Mouse (Mus musculus): ENCODE results near the gene Nkd2.

The Nkd2 gene

DNA sequence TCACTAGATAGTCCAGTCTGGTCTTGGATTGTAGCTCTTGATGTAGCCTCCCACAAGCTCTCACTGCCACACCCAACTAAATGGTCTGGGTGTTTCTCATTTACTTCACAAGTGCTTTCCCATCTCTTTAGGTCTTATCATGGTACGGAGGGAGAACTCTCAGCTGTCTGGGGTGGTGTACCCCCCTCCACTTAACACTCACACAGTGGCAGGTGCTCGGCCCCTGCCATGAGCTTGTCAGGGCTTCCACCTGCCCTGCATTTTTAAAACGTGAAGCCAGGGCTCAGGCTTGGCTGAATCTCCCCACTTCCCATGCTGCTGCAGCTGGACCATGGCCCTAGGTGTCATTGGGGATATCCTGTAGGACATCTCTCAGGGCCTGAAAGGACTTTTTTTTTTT, 28.5 kb downstream of the Nkd2 start:
- no peak for DNase-seq (ENCODE audit: low spot score in 2 of 2)

DNA sequence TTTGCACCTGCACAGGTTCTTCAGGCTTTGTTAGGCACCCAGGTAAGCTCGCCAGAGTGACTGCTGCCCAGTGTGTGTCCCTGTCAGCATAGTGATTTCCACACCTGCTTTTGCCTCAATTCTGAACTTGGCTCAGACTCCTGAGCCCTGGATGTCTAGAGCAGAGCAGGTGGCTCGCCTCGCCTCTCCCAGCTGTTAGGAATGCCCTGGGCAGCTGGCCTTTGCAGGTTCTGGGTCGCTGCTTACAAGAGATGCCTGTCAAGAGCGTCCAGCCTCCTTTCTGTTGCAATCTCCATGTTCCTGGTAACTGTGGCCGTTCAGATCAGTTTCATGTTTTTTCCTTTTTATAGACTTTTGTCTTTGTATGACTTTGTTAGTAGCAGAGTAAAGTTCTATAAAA, 31.1 kb downstream of the Nkd2 start:
- DNase-seq (ENCODE audit: low spot score in 2 of 2) = no peak

DNA sequence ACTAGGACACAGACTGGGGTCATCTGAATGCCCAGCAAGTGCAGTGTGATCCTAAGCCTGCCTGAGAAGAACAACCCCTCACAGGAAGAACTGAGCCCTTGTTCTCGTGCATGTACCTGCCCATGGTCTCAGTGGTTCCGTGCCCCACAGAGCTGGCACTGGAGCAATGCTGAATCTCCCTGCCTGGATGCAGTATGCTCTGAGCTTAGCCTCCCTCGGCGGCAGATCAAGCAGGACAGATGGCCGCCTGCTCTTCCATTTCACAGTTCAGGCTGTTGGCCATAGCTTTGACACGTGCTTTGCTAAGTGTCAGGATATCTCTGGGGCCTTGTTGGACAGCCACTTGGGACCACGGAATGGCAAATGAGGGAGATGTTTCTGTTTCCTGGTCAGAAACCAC, 33.2 kb downstream of the Nkd2 start:
- no peak for DNase-seq (ENCODE audit: low spot score in 2 of 2)

DNA sequence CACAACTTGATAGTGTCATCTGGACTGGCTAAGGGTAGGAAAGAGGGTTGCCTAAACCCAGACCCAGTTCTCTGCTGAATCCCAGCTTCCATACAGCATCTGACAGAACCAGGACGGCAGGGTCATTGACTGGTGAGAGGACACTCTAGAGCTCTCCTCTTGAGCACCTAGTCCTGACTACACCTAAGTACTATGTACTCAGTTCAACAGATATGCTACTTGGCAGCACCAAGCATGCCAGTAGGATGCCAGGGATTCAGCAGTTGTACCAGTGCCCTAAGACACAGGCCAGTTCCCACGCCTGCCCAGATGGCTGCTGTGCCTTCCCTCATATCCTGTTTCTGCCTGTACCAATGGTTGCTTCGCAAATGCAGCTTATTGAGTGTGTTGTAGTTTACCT, 34.5 kb downstream of the Nkd2 start:
- DNase-seq (ENCODE audit: low spot score in 2 of 2) = no peak

DNA sequence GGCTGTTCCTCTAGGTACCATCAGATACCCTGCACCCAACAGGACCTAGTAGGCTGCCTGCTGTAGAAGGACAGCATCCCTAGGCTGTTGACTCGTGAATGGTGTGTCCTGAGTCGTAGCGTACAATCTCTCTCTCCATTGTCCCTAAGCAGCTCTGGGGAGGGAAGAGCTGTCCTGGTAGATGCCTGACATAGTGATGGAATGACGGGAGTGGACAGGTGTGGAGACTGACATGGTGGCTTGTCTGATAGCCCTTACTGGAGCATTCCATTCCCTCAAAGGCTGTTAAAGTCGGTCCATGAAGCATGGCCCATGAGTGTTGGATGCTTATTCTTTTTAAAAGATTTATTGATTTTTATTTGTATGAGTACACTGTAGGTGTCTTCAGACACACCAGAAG, 42.5 kb downstream of the Nkd2 start:
- no peak for DNase-seq (ENCODE audit: low spot score in 2 of 2)

DNA sequence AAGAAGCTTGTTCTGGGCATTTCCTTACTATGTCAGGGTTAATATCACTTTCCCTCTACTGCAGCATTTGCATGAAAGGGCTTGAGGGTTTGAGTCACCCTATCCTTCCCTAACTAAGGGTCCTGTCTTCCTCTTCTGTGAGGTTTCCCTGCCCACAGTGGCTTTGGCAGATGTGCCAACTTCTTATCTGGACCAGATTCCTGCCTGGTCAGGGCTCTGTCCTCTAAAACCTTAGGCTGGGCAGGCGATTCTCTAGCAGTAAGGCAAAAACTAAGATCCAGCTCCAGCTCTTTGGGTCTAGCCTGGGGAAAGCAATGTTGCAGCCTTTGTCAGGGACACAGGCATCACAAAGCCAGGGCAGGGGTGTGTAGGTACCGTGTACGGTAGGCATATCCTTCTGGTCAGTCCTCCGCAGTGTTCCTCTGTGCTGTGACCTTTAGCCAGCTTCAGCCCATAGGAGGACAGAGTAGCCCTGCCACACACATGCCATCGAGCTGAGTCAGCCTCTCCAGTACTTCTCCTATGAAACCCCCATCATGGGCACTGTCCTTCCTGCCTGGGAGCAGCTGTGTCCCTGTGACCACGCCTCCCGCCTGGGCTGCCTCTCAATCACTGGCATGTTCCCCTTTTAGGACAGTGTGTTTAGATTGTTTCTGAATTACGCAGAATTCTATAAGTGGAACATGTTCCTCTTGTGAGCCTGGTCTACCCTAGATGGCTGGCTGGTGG, 43.8 kb downstream of the Nkd2 start:
- no peak for DNase-seq (ENCODE audit: low spot score in 2 of 2)

DNA sequence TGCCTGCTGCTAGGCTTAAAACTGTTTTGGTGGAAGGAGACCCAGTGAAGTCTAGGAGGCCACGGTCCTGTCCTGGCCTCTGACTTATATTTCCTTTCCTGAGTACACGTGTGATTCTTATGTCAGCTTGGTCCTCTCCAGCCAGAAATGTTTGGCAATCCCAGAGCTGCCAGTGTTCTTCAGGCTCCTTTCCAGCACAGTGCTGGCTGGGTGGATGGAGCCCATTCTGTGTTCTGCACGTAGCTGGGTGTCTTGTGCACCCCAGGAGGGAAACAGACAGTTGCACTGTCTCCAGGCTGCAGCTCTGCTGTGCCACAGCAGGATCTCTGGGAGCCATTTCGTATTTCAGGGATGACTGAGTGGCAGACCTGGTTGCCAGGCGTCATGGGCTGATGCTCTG, 48.3 kb downstream of the Nkd2 start:
- DNase-seq (ENCODE audit: low spot score in 2 of 2) = no peak

DNA sequence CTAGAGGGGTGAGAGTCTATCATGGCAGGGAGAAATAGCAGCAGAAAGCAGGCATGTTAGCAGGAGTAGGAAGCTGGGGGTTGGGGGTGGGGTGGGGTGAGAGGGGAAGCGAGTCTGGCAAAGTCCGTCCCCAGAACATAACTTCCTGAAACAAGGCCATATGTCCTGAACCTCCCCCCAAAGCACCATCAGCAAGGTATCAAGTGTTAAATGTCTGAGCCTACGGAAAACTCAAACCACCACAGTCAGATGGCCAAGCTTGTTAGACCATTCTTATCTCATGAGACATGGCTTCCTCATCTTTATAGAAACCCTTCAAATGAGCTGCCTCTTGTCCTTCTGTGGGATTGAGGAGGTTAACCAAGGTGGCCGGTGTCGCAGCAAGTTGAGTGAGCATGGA, 54.3 kb downstream of the Nkd2 start:
- DNase-seq (ENCODE audit: low spot score in 2 of 2) = no peak

DNA sequence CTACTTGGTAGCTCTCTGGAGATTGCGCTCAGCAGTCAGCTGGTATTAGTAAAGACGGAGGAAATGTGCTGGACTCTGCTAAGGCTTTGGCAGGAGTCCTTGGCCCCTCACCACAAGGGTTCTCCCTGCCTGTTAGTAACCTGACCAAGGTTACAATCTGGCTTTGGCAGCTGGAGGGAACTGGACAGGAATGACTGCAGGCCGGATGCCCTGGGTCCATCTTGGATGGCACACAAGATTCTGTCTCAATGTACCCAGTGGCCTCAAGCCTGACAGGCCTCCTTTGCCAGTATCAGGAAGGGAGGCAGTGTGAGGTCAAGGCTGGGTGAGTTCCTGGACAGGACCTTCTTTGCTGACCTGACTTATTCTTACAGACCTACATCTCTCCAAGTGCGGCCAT, 55.3 kb downstream of the Nkd2 start:
- no peak for DNase-seq (ENCODE audit: low spot score in 2 of 2)

DNA sequence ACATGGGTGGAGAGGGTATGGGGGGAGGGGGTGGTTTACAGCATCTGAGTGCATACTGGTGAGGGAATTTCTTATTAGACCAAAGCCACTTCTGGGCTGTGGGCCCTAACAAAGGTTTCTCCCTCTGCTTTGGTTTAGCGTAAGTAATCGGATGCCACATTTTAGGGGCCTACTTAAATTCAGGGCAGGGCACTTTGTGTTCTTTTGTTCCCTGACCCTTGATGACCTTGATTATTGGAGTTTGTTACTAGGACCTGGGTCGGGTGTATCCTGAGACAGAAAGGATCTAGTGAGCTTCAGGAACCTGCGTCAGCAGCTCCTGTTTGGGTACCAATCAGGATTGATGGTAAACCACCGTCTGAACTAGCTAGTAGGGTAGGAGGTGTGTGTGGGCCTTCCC, 64.9 kb downstream of the Nkd2 start:
- no peak for DNase-seq (ENCODE audit: low spot score in 2 of 2)

DNA sequence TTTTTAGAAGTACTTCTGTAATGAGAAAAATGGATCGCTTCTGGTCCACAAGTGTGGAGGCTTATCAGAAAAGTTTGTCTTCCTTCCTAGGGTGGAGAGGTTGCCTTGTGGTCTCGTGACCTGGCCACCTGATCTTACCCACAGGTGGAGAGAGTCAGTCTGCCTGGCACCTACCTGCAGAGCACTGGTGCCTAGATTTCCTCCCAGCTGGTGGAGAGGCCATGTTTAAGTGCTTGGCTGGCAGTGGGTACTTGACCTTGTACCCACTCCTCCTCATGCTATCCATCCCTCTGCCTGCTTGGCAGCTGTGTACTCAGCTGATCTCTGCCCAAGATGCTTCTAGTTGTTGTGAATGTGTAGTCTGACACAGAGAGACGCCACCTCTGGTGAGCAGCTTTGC, 69.9 kb downstream of the Nkd2 start:
- DNase-seq (ENCODE audit: low spot score in 2 of 2) = no peak

DNA sequence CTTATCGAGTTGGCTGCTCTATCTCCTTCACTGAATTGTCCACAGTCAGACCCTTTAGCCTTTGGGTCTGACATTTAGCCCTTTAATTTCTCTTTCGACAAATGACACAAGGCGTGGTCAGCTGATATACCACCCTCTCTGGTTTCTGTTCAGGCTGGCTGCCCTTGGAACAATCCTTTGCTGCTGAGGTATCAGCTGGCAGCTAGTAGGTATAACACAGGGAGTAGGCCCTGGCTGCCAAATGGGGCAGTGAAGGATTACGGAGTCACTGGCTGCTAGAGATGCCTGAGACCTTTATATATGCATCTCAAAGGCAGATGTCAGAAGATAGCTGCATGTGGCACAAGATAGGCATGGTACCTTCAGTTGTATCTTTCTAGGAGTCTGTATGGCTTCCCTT, 71.6 kb downstream of the Nkd2 start:
- no peak for DNase-seq (ENCODE audit: low spot score in 2 of 2)

DNA sequence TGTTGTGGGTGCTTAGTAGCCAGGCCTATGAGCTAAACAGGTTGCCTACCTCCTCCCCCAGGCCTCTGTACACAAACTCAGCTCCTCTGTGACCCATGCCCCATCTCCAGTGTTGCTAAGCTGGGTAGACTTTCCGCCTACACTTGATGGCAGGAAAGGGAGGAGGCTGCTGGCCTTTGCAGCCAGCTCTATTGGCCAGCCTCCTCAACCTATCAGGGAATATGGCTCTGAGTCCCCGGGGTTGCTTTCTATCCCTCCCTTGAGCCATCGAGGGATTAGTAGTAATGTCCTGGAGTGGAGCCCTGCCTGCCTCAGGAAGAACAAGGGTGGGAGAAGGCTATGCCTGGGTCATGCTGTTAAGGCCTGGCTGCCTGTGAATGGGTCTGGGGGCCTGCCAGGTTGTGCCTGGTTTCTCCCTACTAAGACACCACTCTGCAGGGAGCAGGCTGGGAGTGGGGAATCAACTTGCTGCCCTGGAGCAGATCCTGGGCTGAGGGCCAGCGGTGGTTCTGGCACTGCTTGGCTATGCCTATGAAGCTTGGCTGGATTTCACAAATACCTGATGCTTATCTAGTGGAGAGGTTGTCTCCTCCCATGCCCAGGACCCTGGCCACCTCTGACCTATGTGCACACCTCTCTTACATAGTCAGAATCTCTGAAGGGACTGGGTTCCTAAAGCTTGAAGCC, 73.8 kb downstream of the Nkd2 start:
- DNase-seq (ENCODE audit: low spot score in 2 of 2) = no peak

DNA sequence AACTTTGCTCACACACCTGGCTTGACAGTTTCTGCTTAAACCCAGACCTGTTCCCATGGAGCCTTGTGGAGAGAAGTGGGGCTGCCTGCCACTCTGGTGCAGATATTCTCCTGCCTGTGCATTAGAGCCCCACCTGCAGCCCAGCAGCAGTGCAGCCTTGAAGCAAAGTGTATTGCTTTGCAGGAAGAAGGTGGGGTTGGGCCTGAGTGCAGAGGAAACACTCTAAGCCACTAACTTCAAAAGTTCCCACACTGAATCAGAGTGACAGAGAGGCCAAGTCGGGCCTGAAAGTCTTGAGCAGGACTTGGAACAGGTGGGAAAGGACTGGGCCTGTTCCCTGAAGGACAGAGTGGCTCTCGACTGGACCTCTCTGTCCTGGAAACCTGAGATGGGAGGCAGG, 74.8 kb downstream of the Nkd2 start:
- no peak for DNase-seq (ENCODE audit: low spot score in 2 of 2)

DNA sequence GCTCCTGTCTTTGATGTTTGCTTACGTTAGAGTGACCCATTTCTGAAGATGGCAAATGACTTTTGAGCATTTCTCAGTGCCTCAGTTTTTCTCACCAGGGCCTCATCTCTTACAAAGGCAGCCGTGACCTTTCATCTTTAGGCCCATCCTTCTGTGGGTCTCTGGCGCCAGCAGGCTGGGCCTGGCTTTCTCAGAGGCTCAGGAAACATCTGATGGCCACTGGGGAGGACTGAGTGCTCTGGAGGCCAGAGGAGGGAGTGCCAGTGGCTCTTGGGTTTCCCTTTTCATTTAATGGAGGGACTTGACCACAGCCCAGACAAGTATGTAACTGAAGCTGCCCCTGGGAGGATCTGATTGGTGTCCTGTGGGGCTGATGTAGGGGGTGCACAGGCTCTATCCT, 76.3 kb downstream of the Nkd2 start:
- DNase-seq (ENCODE audit: low spot score in 2 of 2) = no peak

DNA sequence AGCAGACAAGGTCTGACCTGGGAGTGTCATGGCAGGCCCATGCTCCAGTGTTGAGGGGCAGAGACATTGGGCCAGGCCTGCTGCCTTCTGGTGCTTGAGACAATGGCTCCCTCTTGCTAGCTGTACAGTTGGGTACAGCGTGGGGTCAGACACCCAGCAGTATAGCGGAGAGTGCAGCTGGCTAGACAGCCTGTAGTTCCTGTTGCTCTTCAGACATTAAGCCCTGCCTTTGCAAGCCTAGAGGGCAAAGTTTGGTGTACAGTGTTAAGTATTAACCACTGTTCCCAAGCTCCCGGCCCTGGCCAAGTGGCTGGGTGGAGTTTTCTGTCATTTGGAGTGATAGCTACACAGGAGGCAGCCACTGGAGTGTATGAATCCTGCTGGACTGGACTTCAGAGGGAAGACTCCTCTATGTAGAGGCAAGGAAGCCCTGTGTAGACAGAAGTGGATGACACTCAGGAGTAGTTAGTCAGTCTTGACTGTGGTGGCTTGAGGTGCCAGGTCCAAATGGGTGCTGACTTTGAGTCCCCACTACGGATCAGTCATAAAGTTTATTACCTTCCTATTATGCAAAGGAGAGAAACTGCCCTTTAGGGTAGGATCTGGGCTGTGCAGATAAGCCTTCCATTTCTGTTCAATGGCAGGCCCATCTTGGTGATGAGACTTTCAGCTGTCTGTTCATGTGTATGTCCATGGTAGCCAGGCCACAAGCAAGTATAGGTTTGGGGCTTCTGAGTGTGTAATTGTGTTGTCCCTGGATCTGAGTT, 77.3 kb downstream of the Nkd2 start:
- no peak for DNase-seq (ENCODE audit: low spot score in 2 of 2)

Data from frontal cortex, postnatal 36 days (tissue).